Mouse (Mus musculus) megakaryocyte, adult 5-6 weeks (primary cell): ENCODE measurements around the gene Celf5. TPM values are rescaled to one million over a fixed set of nuclear protein-coding genes. Genes with fewer than 3 reads are reported as not detected.

Experiments used
- ATAC-seq: 2 replicates; pipeline ENCODE4 v1.8.0; 2016; ENCODE audit warnings: mild to moderate bottlenecking, inconsistent platforms; ENCODE audit not compliant: poor library complexity, severe bottlenecking
- total RNA-seq, 2 experiments: library from RNA; stranded (forward) in 1 of 2; stranded (reverse) in 1 of 2; fragments of 153-499, 151-499 nt in 1 of 2; fragments of 221-1000, 200-1000 nt in 1 of 2; gene quantifications; 2 replicates each; pipeline versions ENCODE4 v1.2.3 to v1.2.4; 2015 to 2017

The Celf5 gene
- total RNA-seq (2015) (not detected in 2 replicates), total RNA-seq (2017) (0.24 TPM in 1 of 2 replicates, not detected in the other)

DNA sequence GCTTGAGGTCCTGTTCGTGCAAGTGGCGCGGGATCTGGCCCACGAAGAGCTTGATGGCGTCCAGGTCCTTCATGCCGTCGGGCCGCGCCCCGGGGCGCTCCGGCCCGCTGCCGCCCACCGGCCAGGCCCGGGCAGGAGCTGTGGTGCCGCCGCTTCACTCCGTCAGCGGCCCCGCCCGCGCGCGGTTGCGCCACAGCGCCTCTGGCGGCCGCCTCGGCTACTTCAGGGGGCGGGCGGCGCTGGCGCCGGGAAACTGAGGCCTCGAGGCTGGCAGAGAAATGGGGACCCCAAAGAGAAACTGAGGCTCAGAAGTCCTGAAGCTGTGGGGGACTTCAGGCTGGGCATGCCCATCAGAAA lies at the start of gene Celf5:
Celf5 (minus strand) TSS at position 177 of the 357 bp plus-strand sequence.
- ATAC-seq = peak; percentile 81

DNA sequence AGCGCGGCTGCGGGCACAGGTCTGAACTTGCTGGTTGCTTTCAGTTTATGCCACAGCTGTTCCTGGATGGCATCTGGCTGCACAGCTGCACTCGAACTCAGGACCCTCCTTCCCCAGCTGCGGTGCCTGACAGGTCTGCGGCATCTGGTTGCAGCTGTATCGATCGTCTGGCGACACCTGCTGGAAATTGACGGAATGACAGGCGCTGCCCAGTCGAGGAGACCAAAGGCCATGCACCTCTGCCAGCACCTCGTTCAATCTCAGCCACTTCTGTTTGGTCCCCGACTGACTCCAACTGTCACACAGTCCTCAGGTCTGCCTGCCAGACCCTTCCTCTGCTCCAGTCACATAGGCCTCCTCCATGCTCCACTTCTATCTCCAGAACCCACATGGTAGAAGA lies 44.3 kb upstream of the Celf5 start:
- peak; percentile 66 for ATAC-seq

DNA sequence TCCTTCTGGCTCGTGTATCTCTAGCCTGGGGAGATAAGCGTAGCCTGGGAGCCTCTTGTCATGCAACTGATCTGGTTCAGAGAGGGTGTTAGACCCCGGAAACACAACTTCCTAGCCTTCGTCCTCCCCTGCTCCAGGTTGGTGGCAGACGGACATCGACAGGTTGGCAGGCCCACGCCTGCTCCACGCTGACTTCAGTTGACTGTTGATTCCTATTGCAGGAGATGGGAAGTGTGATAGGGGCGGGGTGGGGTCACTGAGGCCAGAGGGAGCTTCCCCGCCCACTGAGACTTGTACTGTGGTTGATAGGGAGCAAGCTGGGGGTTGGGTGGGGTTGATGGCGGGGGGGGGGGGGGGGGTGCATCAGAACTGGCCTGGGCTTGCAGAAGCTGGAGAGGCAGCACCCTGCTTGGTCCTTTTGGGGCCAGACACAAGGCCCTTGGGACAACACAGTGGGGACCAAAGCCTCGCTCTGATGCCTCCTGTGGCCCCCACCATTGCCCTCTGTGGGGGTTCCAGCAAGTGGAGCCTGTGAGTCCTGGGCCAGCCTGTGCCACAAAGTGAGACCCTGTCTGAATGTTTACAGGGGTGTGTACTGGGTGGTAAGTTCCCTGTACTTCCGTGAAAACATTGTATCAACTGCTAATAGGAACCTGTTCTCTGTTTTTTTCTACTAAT lies 42.6 kb upstream of the Celf5 start:
- peak; percentile 22 for ATAC-seq

DNA sequence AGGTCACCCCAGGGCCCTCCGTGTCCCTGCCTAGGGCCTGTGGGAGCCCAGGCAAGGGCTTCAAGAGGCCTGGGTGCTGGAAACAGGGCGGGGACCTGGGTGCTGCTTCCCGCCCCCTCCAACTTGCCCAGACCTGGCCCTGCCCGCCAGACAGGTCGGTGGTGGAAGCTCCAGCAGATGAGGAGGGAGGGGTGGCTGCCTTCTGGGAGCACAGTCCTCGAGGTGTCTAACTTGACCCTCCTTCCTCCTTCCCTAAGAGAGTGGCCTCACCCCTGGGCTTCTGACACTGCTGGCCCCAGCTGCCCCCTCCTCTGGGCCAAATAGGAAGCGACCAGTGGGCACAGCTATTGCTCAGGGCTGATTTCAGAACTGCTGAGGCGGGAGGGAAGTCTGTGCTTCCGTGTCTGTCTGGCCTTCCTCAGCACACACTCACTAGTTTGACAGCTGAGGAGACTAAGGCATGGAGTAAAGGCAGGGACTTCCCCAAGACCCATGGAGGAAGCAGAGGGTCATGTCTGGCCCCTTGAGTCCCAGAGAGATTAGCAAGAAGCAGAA lies 41.6 kb upstream of the Celf5 start, which contains the start of gene Gna15:
Gna15 (minus strand) TSS at position 175 of the 555 bp plus-strand sequence.
- ATAC-seq = peak; percentile 69

DNA sequence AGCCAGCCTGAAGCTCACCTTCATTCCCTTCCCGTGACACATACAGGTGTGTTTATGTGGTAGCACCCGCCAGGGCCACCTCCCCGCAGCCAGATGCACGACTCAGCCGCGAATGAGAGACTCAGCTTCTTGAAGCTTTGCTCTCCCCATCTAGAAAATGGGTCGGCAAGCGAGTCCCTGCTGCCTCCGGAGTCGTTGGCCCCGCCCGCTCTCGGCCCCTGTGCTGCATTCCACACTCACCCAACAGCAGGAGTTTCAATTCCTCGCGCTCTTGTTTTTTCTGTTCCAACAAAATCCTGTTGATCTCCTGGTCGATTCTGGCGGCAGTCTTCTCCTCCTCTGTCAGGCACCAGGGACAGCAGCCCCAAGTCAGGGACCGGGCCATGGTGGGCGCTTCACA lies 41.1 kb upstream of the Celf5 start:
- 0 out of 2 replicates have a peak, but pooled peaks have one; percentile 13 for ATAC-seq

DNA sequence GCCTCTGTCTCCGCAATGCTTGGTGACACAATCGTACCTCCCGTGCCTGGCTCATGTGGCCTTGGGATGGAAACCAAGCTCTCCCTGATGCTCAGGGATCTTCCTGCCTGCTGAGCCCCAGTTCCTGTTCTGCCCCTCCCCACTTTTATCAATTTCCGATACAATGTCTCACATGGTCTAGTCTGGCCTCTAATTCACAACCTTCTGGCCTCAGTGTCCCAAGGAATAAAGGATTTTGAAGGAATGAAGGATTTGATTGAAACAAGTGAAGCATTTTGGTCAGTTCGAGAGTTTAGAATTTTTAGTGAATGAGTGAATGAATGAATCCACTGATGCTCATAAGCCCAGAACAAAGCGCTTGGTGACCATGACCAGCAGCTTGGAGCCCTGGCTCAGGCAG lies 40.6 kb upstream of the Celf5 start:
- ATAC-seq = no peak

DNA sequence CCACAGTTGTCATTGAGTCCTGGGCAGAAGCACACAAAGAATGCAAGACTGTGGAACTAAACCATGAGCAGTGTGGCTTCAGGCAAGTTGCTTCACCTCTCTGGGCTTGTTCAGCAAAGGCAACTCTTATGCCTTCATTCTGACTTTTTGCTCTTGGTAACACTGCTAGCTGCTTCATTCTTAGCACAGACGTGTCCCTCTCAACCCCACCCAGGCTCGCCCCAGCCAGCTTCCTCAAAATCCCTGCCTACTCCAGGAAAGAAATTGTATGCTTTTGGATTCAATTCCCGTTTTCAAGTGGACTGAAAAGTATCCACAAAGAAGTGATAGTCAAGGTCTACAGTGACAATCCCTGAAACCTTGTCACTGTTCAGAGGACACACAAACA lies 37.5 kb upstream of the Celf5 start:
- ATAC-seq = peak; percentile 22

DNA sequence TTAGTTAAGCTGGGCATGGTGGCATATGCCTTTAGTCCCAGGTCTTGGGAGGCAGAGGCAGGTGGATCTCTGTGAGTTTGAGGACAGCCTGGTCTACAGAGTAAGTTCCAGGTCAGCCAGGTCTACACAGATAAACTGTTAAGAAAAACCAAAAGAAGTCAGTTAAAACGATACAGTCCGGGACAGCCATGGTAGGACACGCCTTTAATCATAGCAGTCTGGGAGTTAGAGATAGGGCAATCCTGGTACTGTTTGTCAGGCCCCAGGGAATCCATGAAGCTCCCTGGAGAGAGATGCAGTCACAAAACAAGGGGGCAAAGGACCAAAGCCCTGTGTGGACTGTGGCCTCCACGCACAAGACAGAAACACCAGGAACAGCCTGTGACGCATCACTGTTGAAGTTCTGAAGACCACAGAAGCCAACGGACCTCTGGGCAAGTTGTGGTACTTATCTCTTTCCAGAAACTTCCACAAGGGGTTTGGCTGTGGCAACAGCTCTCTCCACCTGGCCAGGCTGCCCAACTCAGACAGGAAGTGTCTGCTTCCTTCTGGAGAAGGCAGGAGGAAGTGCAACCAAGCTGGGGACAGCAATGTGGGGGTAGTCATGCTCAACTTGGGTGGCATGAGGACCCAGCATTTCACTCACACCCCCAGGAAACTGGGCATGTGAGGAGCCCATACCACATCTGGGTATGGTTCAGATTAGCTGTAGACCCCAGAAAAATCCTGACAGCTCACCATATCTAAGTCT lies 36.9 kb upstream of the Celf5 start:
- ATAC-seq = peak; percentile 41

DNA sequence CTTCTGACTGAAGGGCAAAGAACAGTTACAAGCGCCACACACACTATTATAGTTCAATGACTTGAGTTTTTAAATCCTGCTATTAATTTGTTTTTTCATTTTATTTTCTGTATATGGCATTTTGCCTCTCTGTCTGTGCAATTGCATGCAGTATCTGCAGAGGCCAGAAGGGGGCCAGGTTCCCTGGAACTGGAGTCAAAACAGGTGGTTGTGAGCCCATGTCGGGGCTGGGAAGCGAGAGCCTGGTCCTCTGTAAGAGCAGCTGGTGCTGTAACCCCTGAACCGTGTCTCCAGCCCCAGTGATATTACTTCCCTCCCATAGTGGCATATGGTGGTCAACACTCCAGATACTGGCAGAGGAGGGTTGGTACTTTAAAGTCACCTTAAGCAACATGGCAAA lies 36.0 kb upstream of the Celf5 start:
- ATAC-seq = peak; percentile 42

DNA sequence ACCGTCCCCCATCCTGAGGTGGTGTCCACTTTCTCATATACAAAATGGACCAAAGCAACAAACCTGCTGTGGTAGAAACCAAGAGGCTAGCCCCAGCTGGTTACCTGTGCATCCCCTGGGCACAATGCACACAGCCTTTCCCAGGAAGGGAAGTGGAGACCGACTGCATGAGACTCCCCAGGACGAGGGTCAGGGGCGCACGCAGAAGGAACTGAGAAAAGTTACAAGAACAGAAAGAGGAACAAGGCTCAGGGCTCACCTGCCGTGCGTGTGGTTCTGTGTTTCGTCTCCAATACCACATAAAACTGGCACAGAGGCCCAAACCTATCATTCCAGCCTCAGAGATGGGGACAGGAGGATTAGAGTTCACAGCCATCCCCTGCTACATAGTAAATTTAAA lies 34.7 kb upstream of the Celf5 start:
- peak; percentile 64 for ATAC-seq

DNA sequence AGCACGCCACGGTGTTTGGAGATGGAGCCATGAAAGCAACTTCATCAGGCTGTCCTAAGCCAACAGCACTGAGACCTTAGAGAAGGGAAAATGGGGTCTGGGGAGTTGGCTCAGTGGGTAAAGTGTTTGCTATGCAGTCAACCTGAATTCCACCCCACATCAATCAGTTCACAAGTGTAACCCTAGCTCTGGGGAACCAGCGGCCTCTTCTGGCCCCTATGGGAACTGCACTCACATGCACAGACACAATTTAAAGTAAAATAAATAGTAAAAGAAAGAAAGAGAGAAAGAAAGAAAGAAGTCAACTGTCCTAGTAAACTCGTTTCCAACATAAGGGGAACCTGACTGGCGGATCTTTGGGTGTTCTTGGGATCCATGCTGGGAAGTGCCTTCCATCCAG lies 31.3 kb upstream of the Celf5 start:
- no peak for ATAC-seq

DNA sequence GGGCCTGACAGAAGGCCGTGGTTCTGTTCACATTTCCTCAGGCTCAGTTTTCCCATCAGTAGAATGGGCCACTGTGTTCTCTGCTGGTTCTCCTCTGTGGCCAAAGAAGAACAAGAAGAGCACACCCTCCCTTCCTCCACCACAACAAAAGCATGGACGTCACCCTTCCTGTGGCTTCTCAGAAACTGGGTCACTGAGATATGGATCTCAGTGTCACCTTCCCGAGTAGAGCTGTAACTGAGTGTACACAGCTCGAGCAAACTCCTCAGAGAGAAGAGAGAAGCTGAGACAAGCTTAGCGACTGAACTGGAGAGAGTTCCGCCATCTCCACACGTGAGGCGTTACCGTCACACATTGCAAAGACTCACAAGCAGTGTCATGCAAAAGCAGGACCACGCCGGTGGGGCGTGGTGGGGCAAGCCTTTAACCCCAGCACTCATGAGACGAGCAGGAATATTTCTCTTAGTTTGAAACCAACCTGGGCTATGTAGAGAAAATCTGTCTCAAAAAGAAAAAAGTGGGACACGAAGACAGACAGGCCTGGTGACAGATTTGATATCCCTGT lies 27.8 kb upstream of the Celf5 start:
- ATAC-seq = peak; percentile 68

DNA sequence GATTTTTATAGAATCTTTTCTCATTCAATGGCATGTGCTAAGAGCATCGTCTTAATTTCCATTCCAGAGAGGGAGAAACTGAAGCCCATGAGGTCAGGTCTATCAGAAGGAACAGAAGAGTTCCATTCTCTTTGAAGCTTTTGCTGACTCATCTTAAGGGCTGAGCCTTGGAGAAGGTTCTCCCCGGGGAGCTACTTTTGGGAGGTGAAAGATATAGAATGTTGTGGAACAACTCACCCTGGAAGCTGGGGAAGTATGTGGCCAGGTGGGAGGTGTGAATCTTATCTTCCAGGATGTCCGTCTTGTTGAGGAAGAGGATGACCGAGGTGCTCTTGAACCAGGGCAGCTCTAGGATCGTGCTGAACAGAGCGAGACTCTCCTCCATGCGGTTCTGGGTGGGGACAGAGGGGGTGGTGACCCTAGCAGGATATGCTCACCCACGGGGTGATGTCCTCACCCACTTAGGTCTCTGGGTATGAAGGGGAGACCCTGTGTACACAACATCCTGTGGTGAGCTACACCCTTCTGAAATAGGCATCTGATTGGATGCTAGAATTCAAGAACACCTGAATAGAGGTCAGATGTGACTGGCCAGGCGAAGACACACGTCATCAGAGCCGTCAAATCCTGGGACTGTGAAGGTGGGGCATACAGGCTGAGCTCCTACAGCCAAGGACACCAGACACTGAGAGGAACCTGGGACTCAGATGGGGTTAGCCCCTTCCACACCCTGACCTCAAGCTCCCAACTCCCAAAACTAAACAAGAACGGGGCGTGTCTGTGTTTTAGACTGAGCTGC lies 25.4 kb upstream of the Celf5 start:
- ATAC-seq = peak; percentile 57

DNA sequence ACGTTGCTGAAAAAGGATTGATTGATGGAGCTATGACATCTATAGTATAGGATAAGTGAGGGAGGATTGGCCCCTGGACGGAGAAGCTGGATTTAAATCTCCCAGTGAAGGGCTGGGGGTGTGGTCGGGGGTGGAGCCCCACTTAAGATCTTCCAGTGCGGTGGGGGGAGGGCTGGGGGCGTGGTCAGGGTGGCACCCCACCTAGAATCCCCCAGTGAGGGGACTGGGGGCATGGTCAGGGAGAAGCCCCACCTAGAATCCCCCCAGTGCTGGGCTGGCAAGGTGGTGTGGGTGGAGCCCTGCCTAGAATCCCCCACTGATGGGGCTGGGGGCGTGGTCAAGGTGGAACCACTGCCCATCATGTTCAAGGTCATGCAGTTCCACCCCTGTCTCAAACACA lies 24.6 kb upstream of the Celf5 start:
- no peak for ATAC-seq

DNA sequence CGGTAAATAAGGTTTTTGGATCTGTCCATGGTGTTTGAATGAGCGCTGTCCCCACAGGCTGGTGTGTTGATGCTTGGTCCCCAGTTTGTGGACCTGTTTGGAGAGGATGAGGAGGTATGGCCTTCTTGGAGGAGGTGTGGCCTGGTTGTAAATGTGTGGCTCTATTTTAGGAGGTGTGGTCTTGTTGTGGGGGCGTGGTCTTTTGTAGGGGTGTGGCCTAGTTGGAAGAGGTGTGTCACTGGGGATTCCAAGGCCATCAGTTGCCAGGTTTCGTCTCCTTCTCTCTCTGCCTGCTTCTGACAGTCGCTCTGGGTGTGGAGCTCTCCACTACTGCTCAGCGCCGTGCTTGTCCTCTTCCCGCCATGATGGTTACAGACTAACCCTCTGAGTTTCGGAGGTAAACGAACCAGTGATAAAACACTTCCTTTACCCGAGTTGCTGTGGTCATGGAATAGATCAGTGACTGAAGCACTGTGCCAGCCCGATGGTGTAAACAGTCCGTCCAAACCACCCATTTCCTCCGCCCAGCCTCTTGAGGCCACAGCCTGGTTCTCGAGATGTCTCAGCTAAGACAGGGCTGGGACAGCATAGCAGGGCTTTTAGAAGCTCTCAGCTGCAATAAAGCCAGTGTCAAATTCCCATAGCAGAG lies 22.6 kb upstream of the Celf5 start:
- peak; percentile 23 for ATAC-seq

DNA sequence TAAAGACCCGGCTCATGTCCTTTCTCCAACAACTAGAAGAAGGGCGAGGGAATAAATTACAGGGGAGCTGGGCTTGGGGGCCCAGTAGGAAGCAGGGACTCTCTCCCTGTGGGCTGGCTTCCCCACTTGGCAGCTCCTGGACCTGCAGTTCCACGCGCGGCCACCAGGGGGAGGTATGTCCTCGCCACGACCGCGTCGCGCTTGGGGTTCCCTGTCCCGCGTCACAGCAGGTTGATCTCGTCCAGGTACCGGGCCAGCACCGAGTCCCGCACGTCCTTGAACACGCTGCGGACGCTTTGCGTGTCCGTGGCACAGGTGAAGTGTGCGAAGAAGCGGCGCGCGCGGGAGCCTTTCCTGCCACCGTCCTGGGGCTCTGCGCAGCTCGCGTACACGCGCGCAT lies 20.1 kb upstream of the Celf5 start:
- ATAC-seq = peak; percentile 67

DNA sequence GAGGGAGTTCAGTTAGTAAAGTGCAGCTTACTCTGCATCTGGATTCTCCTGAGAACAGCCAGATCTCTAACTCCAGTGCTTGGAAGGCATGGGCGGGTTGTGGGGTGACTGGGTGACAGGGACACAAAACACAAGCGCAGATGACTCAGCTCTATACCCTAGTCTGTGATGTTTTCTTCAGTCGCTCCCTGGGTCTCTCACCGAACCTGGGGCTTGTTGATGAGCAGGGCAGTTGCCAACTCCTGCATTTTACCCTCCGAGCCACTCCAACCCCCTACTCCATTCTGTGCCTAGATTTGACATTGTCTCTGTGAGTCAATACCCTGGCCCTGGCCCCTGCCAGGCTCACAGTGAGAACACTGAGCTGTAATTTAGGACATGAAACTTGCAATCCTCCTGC lies 19.4 kb upstream of the Celf5 start:
- ATAC-seq = no peak

DNA sequence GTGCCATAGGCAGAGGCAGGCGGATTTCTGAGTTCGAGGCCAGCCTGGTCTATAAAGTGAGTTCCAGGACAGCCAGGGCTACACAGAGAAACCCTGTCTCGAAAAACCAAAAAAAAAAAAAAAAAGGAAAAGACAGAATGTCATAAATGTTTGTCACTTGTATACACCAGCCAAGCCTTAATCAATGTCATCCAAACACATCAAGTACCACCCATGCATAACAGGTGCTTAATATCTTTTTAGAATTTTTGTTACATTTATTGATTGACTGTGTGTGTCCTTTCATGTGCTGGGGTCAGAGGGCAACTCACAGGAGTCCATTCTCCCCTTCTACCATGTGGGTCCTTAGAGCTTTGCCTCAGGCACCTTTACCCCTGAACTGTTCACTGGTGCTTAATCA lies 17.5 kb upstream of the Celf5 start, which contains the start of gene S1pr4:
S1pr4 (minus strand) TSS at position 101 of the 400 bp plus-strand sequence.
- no peak for ATAC-seq

DNA sequence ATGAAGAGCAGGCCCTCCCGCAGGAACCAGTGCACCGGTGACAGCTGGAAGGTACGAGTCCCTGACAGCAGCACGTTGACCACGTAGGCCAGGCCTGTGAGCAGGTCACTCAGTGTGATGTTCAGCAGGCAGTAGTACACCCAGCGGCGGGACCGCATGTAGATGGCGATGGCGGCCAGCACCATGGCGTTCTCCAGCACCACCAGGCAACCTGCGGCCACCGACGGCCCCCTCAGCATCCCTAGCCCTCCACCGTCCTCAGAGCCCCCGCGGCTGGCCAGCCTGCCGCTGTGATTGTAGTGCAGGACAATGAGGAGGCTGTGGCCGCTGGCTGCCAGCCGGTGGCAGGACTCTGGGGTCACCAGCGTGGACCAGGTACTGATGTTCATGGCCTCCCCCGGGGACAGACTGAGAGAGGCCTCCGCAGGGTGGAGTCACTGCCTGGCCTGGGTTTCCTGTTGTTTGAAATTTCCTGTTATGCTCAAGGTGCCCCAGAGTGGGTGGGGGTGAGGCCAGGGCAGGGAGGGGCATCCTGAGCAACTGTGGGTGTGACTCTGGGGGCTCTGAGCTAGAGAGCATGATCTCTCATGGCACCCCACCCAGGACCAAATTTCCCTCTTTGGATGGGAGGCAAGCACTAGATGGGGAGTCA lies 16.9 kb upstream of the Celf5 start:
- peak; percentile 32 for ATAC-seq
